Comparison of ENCODE assay signal across 10 mouse cellular contexts in genomic region chr17:90704773-90705172, GRCm38 (mm10).
DNase-seq lines count a peak whose midpoint lies in the region; ATAC-seq lines count a peak whose summit lies in the region.
"Had no signal": no experiment of that assay in that cellular context is flagged by ENCODE, and none has a peak within 500 bp of the region (broad histone marks: within the 10 kb centered on the region; RNA-seq: fewer than 3 reads in every experiment).

No protein-coding gene starts in this region.

- peak; percentile 66 for ATAC-seq in hindbrain, embryonic 13.5 days (ENCODE audit: low FRiP score)
- ATAC-seq in midbrain, embryonic 12.5 days (ENCODE audit: low FRiP score, low read depth) = peak; percentile 81
- ATAC-seq: intestine, embryonic 15.5 days had no signal

- no peak overlapping the region for H3K4me2 ChIP-seq in hindbrain, embryonic 13.5 days
- no peak overlapping the region for H3K4me2 ChIP-seq in midbrain, embryonic 12.5 days (replicated peaks)
- H3K4me2 ChIP-seq: heart, embryonic 13.5 days; intestine, embryonic 15.5 days had no signal

- WGBS in hindbrain, embryonic 13.5 days = 48% methylated on average over 4 of the region's 4 CpGs
- WGBS in midbrain, embryonic 12.5 days = 56% methylated on average over 4 of the region's 4 CpGs

- H3K4me3 ChIP-seq in hindbrain, embryonic 13.5 days = no peak overlapping the region
- no peak overlapping the region for H3K4me3 ChIP-seq in midbrain, embryonic 12.5 days
- H3K4me3 ChIP-seq: heart, embryonic 13.5 days; intestine, embryonic 15.5 days had no signal

- no peak overlapping the region for H3K27ac ChIP-seq in hindbrain, embryonic 13.5 days
- no peak overlapping the region for H3K27ac ChIP-seq in midbrain, embryonic 12.5 days (replicated peaks)
- H3K27ac ChIP-seq: heart, embryonic 13.5 days; intestine, embryonic 15.5 days; liver, embryonic 14.5 days had no signal

- no peaks in the 10 kb centered on the region for H3K9me3 ChIP-seq in hindbrain, embryonic 13.5 days
- H3K9me3 ChIP-seq in midbrain, embryonic 12.5 days = no peaks in the 10 kb centered on the region
- H3K9me3 ChIP-seq: heart, embryonic 13.5 days; intestine, embryonic 15.5 days had no signal

- no peaks in the 10 kb centered on the region for H3K36me3 ChIP-seq in hindbrain, embryonic 13.5 days
- H3K36me3 ChIP-seq in midbrain, embryonic 12.5 days = no peaks in the 10 kb centered on the region
- H3K36me3 ChIP-seq: heart, embryonic 13.5 days; intestine, embryonic 15.5 days had no signal

- peak; percentile 63 for DNase-seq in right cerebral cortex, adult 18-20 months
- DNase-seq in right cerebral cortex, postnatal 4 days = no peak
- no peak for DNase-seq in ovary, adult 18-20 months (ENCODE audit: low spot score)
- DNase-seq in testis, postnatal 14 days (ENCODE audit: low spot score) = no peak
- DNase-seq in cerebellum, adult 9-10 months = no peak

- peaks cover 3% of the 10 kb centered on the region; the same call in 1 of the 2 replicates for H3K4me1 ChIP-seq in hindbrain, embryonic 13.5 days (replicated peaks)
- H3K4me1 ChIP-seq in midbrain, embryonic 12.5 days = no peaks in the 10 kb centered on the region
- H3K4me1 ChIP-seq: heart, embryonic 13.5 days; intestine, embryonic 15.5 days had no signal

- no peaks in the 10 kb centered on the region for H3K27me3 ChIP-seq in hindbrain, embryonic 13.5 days
- H3K27me3 ChIP-seq in midbrain, embryonic 12.5 days = no peaks in the 10 kb centered on the region
- H3K27me3 ChIP-seq: heart, embryonic 13.5 days; intestine, embryonic 15.5 days had no signal

- no peak overlapping the region for H3K9ac ChIP-seq in hindbrain, embryonic 13.5 days
- H3K9ac ChIP-seq in midbrain, embryonic 12.5 days (replicated peaks) = no peak overlapping the region
- H3K9ac ChIP-seq: heart, embryonic 13.5 days; intestine, embryonic 15.5 days; liver, embryonic 14.5 days had no signal
